Mouse (Mus musculus): Measurements from ENCODE around the gene Tmco1. TPM values are rescaled to one million over a fixed set of nuclear protein-coding genes. Genes with fewer than 3 reads are reported as not detected.
"Not testable (repeated sequence)": the region's sequence is repeated elsewhere in the genome, so short reads cannot be mapped to it uniquely, and the experiment has no call there.

Gene Tmco1
- total RNA-seq, 2 experiments from 2014 or later: 84.6 to 94.3 TPM

GRCm38 (mm10) chr1:167321691-167322090 is 13.5 kb downstream of the Tmco1 start:
- DNase-seq: no peak
- intact Hi-C loops (cut with DNase I): no loop called here

- intact Hi-C loops (cut with DNase I): no loop called here
- DNase-seq: no peak
Observed at GRCm38 (mm10) chr1:167328776-167329175, 20.6 kb downstream of the Tmco1 start.

DNA sequence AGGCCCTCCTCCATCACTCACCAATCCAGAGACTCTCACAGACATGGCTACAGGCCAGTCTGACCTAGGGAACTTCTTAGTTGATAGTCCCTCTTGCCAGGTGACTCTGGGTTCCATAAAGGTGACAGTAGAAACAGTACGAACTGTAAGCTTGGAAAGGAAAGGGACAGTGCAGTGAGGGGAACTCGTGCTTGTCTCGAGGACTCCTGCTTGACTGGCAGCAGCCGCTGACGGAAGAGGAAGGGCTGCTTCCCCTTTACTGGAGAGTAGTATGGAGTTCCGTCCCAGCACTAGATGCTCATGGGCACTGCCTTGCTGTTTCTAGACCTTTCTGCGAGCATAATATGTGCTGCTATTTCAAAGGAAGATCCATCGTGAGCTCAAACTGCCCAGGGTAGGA is 22.9 kb downstream of the Tmco1 start:
- intact Hi-C loops (cut with DNase I): loop anchor here (10.0 kb wide), 1 partner anchor 586 kb away; no protein-coding TSS in a partner anchor
- DNase-seq: no peak

GRCm38 (mm10) chr1:167336398-167336797 is 28.2 kb downstream of the Tmco1 start:
- DNase-seq: no peak
- intact Hi-C loops (cut with DNase I): loop anchor here (10.0 kb wide), 1 partner anchor 592 kb away; no protein-coding TSS in a partner anchor

- intact Hi-C loops (cut with DNase I): loop anchor here (1.0 to 10.0 kb wide), 2 partner anchors 117 to 593 kb away; no protein-coding TSS in a partner anchor
- DNase-seq: peak; percentile 87 to 94
Observed at GRCm38 (mm10) chr1:167337463-167338095, 29.4 kb downstream of the Tmco1 start.

- DNase-seq: no peak
- intact Hi-C loops (cut with DNase I): loop anchor here (10.0 kb wide), 1 partner anchor 594 kb away; no protein-coding TSS in a partner anchor
Observed at GRCm38 (mm10) chr1:167339177-167339781, 31.1 kb downstream of the Tmco1 start.

- intact Hi-C loops (cut with DNase I): loop anchor here (5.0 kb wide), 1 partner anchor 553 kb away; no protein-coding TSS in a partner anchor
- DNase-seq: peak in 1 of 2 experiments; percentile 27
Observed at GRCm38 (mm10) chr1:167340111-167340787, 32.1 kb downstream of the Tmco1 start.

DNA sequence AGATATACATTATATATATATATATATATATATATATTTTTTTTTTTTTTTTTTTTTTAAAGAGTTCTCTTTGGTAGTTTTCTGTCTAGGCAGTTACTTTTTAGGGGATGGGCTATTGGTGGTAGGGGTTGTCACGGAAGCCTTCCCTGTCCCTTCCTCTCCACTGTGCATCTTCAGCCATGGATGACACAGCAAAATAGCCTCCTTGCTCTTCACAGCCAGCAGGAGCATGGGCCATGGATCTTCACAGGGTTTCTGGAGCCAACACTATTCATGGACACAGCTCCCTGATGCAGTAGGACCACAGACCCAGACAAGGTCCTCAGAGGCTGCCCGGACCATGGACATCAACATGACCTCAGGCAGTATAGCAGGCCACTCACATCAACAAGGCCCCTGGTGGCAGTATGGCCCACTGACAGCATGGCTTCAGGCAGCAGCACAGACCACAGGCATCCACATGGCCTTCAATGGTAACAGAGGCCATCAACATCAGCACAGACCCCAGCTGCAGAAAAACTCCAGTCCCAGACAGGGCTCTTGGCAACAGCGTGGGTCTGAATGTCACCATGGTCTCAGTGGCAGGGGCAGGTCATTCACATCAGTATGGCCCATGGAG is 32.8 kb downstream of the Tmco1 start:
- intact Hi-C loops (cut with DNase I): loop anchor here (5.0 kb wide), 1 partner anchor 554 kb away; no protein-coding TSS in a partner anchor
- DNase-seq: no peak

- intact Hi-C loops (cut with DNase I): loop anchor here (5.0 kb wide), 1 partner anchor 556 kb away; no protein-coding TSS in a partner anchor
- DNase-seq: no peak
Observed at GRCm38 (mm10) chr1:167342831-167343230, 34.7 kb downstream of the Tmco1 start.

GRCm38 (mm10) chr1:167345994-167346520 is 37.9 kb downstream of the Tmco1 start:
- DNase-seq; intact Hi-C loops (cut with DNase I): not testable (repeated sequence)

GRCm38 (mm10) chr1:167349206-167349605 is 41.0 kb downstream of the Tmco1 start:
- DNase-seq; intact Hi-C loops (cut with DNase I): not testable (repeated sequence)

DNA sequence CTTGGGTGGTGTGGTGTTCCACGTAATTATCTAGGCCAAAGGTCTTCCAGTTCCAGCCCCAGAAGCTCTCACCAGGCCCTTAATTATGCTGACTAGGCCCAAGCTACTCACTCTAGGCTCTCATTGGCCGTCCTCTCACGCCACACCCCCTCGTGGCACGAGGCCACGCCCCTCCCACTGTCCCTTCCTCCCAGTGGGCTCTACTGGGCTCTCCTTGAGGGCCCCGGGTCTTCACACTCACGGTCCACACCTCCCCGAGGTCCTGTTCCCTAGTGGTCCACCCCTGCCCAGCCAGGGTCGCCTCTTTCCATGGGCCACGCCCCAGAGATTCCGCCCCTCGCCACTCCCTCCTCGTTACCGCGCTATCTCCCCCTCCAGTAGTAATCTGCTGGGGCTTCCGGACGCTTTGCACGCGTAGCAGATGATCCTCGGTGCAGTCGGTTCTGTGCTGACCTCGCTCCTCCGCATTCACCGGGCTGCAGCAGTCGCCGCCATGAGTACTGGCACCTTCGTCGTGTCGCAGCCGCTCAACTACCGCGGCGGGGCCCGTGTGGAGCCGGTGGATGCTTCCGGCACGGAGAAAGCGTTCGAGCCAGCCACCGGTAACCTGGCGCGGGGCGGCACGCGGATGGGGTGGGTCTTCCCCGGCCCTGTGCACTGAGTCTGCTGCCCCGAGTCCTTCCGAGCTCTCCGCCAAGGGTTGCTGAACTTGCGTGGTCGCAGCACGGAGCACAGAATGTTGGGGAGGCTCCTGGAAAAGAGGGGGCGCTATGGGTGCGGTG is 41.8 kb downstream of the Tmco1 start, which contains the start of gene Aldh9a1:
Gene Aldh9a1 (plus strand): TSS at position 177 of the 782 bp plus-strand sequence.
- intact Hi-C loops (cut with DNase I): no loop called here
- DNase-seq: peak; percentile 95 to 98

- intact Hi-C loops (cut with DNase I): no loop called here
- no peak for DNase-seq
Observed at GRCm38 (mm10) chr1:167350597-167351415, 42.6 kb downstream of the Tmco1 start.

- DNase-seq: no peak
- intact Hi-C loops (cut with DNase I): no loop called here
Observed at GRCm38 (mm10) chr1:167352403-167352802, 44.2 kb downstream of the Tmco1 start.

DNA sequence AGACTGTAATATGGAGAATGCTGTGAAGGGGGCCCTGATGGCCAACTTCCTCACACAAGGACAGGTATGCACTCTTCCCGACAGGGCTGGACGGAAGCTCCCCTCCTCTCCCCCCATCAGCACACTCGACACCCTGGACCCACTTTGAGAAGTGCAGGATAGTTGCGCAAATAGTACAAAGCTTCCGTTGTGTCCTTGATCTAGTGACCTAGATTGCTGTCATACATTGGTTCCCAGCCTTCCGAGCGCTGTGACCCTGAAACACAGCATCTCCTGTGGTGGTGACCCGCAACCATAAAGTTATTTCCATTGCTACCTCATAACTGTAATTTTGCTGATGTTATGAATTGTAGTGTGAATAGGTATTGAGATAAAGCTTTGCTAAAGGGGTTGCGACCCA is 49.2 kb downstream of the Tmco1 start:
- no peak for DNase-seq
- intact Hi-C loops (cut with DNase I): no loop called here

- intact Hi-C loops (cut with DNase I): no loop called here
- DNase-seq: no peak
Observed at GRCm38 (mm10) chr1:167358731-167359130, 50.6 kb downstream of the Tmco1 start.

GRCm38 (mm10) chr1:167360268-167360667 is 52.1 kb downstream of the Tmco1 start:
- DNase-seq: no peak
- intact Hi-C loops (cut with DNase I): no loop called here

DNA sequence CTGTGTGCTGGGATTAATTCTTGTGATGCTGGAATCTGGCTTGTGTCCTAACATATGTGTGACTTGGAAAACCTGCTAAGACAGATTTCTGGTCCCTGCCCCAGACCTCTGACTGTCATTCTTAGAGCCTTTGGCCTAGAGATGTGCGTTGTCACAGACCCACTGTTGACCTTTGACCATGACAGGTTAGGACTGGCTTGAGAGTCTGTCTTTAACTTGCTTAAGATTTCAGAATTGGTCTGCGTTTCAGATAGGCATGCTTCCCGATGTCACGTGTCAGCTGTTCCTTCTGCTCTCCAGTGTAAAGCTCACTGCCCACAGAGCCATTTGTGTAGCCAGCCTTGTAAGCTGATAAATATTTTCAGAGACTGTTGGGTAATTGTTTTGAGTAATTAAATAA is 54.6 kb downstream of the Tmco1 start:
- intact Hi-C loops (cut with DNase I): no loop called here
- no peak for DNase-seq

DNA sequence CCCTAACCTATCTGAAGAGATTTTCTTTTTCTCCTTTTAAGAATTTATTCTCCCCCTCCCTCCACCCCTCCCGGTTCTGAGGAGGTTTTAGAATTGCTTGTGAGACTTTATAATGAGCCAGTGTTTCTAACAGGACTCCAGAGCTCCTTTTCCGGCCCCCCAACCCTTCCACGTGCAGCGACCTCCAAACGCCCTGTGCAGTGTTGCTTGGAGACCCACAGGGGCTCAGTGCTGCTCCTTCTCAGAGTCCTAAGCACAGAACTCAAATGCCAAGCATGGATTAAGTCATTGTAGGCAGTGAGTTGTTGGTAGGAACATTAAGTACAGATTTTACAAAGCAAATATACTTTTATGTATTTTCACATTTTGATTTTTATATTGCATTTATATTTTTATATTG is 55.1 kb downstream of the Tmco1 start:
- intact Hi-C loops (cut with DNase I): no loop called here
- no peak for DNase-seq
